Mouse (Mus musculus): ENCODE data around the gene Fuom. TPM values are rescaled to one million over a fixed set of nuclear protein-coding genes. Genes with fewer than 3 reads are reported as not detected.

Gene Fuom
- polyA plus RNA-seq, 1 experiment, result 236 TPM

- H3K4me1 ChIP-seq (ENCODE audit: control insufficient read depth, insufficient read depth, insufficient read length, low read length), result no peaks in the 10 kb centered on the region
- H3K4me3 ChIP-seq (ENCODE audit: insufficient read depth, low read depth, low read length), result no peak overlapping the region
- no peak overlapping the region for H3K27ac ChIP-seq (replicated peaks; ENCODE audit: low read depth, low read length)
These were observed 20.6 kb downstream of the Fuom start for GRCm38 (mm10) chr7:140081408-140082241.

- H3K27ac ChIP-seq (replicated peaks; ENCODE audit: low read depth, low read length), result no peak overlapping the region
- no peak overlapping the region for H3K4me3 ChIP-seq (ENCODE audit: insufficient read depth, low read depth, low read length)
- H3K4me1 ChIP-seq (ENCODE audit: control insufficient read depth, insufficient read depth, insufficient read length, low read length), result no peaks in the 10 kb centered on the region
These were observed 21.6 kb downstream of the Fuom start for GRCm38 (mm10) chr7:140080503-140081156.

- Histone ChIP-seq H3K4me3 (ENCODE audit: insufficient read depth, low read depth, low read length) (no peak overlapping the region), H3K4me1 (ENCODE audit: control insufficient read depth, insufficient read depth, insufficient read length, low read length) (no peaks in the 10 kb centered on the region), H3K27ac (replicated peaks; ENCODE audit: low read depth, low read length) (no peak overlapping the region)
These were observed 23.5 kb downstream of the Fuom start for GRCm38 (mm10) chr7:140078711-140079110.

GRCm38 (mm10) chr7:140077698-140078097, 24.5 kb downstream of the Fuom start:
- H3K4me1 ChIP-seq (ENCODE audit: control insufficient read depth, insufficient read depth, insufficient read length, low read length), result no peaks in the 10 kb centered on the region
- H3K27ac ChIP-seq (replicated peaks; ENCODE audit: low read depth, low read length), result no peak overlapping the region
- H3K4me3 ChIP-seq (ENCODE audit: insufficient read depth, low read depth, low read length), result no peak overlapping the region

GRCm38 (mm10) chr7:140070042-140070711, 32.1 kb downstream of the Fuom start:
- H3K4me1 ChIP-seq (ENCODE audit: control insufficient read depth, insufficient read depth, insufficient read length, low read length), result no peaks in the 10 kb centered on the region
- no peak overlapping the region for H3K27ac ChIP-seq (replicated peaks; ENCODE audit: low read depth, low read length)
- peak overlapping the region; percentile 47 for H3K4me3 ChIP-seq (ENCODE audit: insufficient read depth, low read depth, low read length)

GRCm38 (mm10) chr7:140067397-140067796, 34.8 kb downstream of the Fuom start:
- H3K4me1 ChIP-seq (ENCODE audit: control insufficient read depth, insufficient read depth, insufficient read length, low read length), result no peaks in the 10 kb centered on the region
- H3K4me3 ChIP-seq (ENCODE audit: insufficient read depth, low read depth, low read length), result no peak overlapping the region
- no peak overlapping the region for H3K27ac ChIP-seq (replicated peaks; ENCODE audit: low read depth, low read length)

- H3K4me3 ChIP-seq (ENCODE audit: insufficient read depth, low read depth, low read length), result no peak overlapping the region
- no peak overlapping the region for H3K27ac ChIP-seq (replicated peaks; ENCODE audit: low read depth, low read length)
- H3K4me1 ChIP-seq (ENCODE audit: control insufficient read depth, insufficient read depth, insufficient read length, low read length), result peaks cover 3% of the 10 kb centered on the region; the same call in 1 of the 2 replicates
These were observed 39.1 kb downstream of the Fuom start for GRCm38 (mm10) chr7:140063092-140063491.

- no peak overlapping the region for H3K4me3 ChIP-seq (ENCODE audit: insufficient read depth, low read depth, low read length)
- H3K27ac ChIP-seq (replicated peaks; ENCODE audit: low read depth, low read length), result no peak overlapping the region
- peaks cover 3% of the 10 kb centered on the region; the same call in 1 of the 2 replicates for H3K4me1 ChIP-seq (ENCODE audit: control insufficient read depth, insufficient read depth, insufficient read length, low read length)
These were observed 39.9 kb downstream of the Fuom start for GRCm38 (mm10) chr7:140062307-140062706.

- Histone ChIP-seq H3K27ac (replicated peaks; ENCODE audit: low read depth, low read length) (no peak overlapping the region), H3K4me3 (ENCODE audit: insufficient read depth, low read depth, low read length) (no peak overlapping the region), H3K4me1 (ENCODE audit: control insufficient read depth, insufficient read depth, insufficient read length, low read length) (peaks cover 3% of the 10 kb centered on the region; the same call in 1 of the 2 replicates)
These were observed 40.5 kb downstream of the Fuom start for GRCm38 (mm10) chr7:140061832-140062130.

GRCm38 (mm10) chr7:140060936-140061831, 41.1 kb downstream of the Fuom start:
- Histone ChIP-seq H3K27ac (replicated peaks; ENCODE audit: low read depth, low read length) (no peak overlapping the region), H3K4me1 (ENCODE audit: control insufficient read depth, insufficient read depth, insufficient read length, low read length) (peaks cover 3% of the 10 kb centered on the region; the same call in 1 of the 2 replicates), H3K4me3 (ENCODE audit: insufficient read depth, low read depth, low read length) (no peak overlapping the region)

GRCm38 (mm10) chr7:140059601-140060000, 42.6 kb downstream of the Fuom start:
- peaks cover 3% of the 10 kb centered on the region; the same call in 1 of the 2 replicates for H3K4me1 ChIP-seq (ENCODE audit: control insufficient read depth, insufficient read depth, insufficient read length, low read length)
- H3K4me3 ChIP-seq (ENCODE audit: insufficient read depth, low read depth, low read length), result no peak overlapping the region
- no peak overlapping the region for H3K27ac ChIP-seq (replicated peaks; ENCODE audit: low read depth, low read length)

- H3K4me1 ChIP-seq (ENCODE audit: control insufficient read depth, insufficient read depth, insufficient read length, low read length), result peaks cover 3% of the 10 kb centered on the region; the same call in 1 of the 2 replicates
- H3K4me3 ChIP-seq (ENCODE audit: insufficient read depth, low read depth, low read length), result peak overlapping the region; percentile 46; the same call in 1 of the 2 replicates
- no peak overlapping the region for H3K27ac ChIP-seq (replicated peaks; ENCODE audit: low read depth, low read length)
These were observed 43.7 kb downstream of the Fuom start for GRCm38 (mm10) chr7:140058528-140058927.

GRCm38 (mm10) chr7:140057413-140058407, 44.5 kb downstream of the Fuom start:
- Histone ChIP-seq H3K4me3 (ENCODE audit: insufficient read depth, low read depth, low read length) (peak overlapping the region; percentile 46), H3K27ac (replicated peaks; ENCODE audit: low read depth, low read length) (no peak overlapping the region), H3K4me1 (ENCODE audit: control insufficient read depth, insufficient read depth, insufficient read length, low read length) (peaks cover 3% of the 10 kb centered on the region; the same call in 1 of the 2 replicates)

- Histone ChIP-seq H3K4me1 (ENCODE audit: control insufficient read depth, insufficient read depth, insufficient read length, low read length) (no peaks in the 10 kb centered on the region), H3K27ac (replicated peaks; ENCODE audit: low read depth, low read length) (no peak overlapping the region), H3K4me3 (ENCODE audit: insufficient read depth, low read depth, low read length) (no peak overlapping the region)
These were observed 48.1 kb downstream of the Fuom start for GRCm38 (mm10) chr7:140054124-140054523.
